Mouse (Mus musculus) monocyte, adult 2 months (primary cell): ENCODE data around the gene Prkch.

Experiments
- DNase-seq, 2 experiments: peaks; one replicate each; pipeline ENCODE4 v3.0.0; 2022; ENCODE audit warnings: low spot score in 2 of 2, low read depth in 1 of 2

The Prkch gene

DNA sequence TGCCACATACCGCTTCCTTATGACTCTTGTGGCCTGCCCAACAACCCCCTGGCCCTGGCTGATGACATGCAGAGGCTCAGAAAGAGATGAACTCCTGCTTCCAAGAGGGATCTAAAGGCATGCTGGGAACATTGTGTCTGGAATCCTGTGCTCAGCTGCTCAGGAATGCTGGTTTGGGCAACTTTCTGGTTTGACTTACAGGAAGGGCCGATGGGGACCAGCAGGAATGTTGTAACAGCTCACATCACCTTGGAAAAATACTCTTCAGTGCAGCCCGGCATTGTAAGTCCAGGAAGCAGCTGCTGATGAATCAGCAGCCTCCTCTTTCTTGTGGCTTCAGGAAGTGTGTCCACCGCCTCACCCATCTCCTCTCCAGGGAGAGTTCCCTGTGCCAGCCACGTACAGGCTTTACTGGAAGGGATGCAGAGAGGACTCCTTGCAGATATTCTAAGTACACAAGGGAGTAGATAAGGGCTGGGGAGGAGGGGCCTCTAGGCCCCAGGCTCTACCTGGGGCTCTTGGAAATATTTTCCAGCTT is 206.0 kb downstream of the Prkch start:
- DNase-seq = no peak

DNA sequence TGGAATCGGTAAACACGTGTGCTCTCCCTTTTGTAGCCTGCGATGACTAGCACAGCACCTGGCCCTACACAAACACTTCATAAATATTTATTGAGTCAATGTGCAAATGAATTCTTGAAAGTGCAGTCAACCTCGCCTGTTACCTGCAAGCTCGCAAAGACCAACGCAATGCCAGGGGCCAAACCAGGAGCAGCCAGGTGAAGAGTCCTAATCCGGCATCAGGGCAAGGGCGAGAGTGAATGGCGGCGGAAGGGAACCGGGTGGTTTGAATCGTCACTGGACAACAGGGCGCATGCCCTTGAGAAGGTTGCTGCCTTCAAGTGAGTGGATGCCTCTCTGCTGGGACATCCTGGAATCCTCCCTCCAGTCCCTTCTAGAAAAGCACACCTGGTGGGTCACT is 208.6 kb downstream of the Prkch start:
- DNase-seq = no peak

DNA sequence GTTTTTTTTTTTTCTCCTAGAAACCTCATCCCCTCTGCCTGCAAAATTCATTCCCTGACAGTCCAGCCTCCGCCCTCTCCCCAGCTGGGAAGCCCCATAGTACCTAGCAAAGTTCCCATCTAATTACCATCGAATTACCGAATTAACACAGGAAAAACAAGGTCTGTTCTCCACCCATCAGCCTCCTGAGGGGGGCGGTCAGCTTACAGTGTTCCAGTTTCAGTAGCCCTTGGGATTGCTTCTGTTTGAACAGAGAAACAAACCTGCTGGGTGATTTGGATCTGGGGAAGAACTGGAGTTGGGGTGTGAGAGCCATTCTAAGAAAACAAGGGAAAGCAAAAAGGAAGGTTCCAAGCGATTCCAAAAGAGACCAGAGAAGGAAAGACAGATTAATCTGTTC is 209.1 kb downstream of the Prkch start:
- no peak for DNase-seq

DNA sequence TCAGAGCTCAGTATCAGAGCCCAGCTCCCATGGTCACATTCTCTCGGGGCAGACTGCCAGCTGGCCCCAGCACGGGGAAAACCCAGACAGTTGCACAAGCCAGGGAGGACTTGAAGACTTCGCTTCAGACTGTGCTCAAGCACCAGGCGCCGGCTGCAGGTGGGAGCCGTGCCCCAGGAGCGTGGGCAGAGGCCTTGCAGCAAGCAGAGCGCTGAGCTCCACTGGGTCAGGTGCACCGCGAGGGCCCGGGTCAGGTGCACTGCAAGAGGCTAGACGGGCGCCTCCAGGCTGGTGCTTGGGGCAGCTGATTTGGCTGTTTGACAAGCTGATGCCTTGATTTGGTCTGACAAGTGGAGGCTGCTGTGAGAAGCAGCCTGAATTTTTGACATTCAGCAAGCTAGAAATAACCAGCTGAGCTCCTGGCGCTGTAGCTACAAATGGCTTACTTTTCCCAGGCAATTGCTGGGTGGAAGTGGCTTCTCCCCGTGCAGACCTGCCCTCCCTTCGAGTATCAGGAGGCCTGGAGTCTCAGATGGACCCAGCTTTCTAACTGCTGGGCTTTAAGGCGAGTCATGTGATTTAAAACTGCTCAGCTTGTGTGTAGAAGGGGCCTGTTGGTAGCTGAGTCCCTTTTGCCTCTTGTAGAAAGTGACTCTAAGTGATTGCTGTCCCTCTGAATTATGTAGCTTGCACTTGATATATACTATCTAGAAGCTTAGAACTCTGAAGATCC is 209.7 kb downstream of the Prkch start:
- DNase-seq = peak in 1 of 2 experiments; percentile 56

DNA sequence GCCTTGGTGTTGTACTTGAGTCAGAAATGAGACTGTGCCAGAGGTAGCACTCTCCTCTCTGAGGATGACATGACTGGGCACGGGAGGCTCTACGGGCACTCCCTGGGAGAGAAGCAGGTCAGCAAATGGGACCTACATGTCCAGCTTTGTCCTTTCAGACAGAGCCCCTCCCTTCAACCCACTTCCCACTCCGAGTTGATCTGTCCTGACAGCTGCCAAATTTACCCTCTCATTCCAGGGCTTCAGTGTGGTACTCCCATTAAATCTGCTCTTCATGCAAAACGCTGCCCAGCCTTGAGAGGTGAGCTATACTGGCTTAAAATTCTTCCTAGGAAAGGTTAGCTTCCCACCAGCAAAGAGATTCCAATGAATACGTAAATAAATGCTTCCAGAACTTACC is 215.1 kb downstream of the Prkch start:
- DNase-seq = no peak

DNA sequence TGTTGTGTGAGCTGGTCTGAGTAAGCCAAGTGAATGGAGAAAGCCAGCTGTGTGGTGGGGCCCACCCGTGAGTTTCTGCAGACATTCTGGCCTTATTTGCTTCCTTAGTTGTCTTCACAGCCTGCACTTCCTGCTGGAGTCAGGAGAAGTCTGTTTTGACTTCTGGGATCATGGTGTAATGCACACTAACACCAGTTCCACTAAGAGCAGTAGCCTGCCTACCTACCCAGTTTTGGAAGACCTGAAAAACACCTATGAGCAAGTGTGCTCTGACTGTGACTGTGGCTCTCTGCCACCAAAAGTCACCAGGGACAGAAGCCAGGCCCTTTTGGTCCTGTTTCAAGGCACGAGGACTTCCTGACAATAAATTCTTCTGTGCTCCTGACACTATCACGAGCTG is 216.3 kb downstream of the Prkch start:
- no peak for DNase-seq

DNA sequence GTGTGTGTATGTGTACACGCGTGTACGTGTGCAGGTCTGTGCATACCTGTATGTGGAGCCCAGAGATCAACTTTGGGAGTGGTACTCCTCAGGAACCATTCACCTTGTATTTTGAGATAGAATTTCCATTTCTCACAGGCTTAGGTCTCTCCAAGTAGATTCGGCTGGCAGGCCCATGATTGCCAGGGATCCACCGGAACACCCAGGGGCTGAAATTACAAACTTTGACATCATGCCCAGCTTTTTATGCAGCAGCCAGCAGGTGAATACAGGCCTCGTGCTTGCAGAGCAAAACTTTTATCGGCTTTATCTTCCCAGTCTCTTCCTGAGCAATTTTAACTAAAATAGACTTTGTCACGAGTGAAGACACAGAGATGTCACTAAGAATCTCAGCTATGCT is 217.2 kb downstream of the Prkch start:
- DNase-seq = no peak

DNA sequence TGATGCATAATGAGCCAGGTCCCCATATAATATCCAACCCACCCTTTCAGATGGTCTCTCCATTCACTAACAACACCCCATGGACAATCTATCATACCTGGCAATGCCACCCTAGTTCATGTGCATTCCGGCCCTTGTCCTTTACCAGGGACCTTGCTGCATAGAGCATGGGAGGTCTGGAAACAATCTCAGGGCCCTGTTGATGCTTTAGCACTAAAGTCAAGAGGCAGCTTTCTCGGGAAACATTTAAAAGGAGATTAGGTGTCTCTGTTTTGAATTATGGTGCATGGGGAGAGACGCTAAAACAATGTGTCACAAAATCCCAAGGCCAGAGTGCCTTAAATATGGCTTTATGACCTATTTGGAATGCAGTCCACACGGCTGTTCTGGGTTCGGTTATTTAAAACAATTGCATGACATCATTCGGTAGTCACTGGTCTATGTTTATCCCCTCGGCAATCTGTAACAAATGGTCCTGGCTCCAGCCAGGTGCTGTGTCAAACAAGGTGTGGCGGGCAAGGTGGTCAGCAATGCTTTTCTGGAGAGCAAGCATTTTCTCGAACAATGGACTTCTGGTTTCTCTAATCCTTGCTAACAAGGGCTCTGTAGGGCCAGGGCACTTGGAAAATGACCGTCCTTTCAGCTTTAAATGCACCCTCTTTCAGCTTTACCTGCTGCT is 217.9 kb downstream of the Prkch start:
- DNase-seq = no peak

DNA sequence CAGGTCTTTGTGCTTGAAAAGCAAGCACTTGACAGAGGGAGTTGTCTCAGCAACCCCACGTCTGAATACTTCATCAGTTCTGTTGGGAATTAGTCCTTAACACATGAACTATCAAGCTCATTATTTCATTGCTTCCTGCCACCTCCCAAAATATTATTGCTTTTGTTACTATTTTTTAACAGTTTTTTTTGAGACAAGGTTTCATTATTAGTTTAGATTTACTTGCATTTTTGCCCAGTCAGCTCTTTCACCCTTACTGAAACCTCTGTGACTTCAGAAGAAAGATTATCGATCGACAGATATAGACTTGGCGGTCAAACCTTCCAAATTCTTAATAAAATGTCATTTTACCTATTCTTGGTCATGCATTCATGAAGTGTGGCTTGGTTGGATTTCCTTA is 219.3 kb downstream of the Prkch start:
- DNase-seq = no peak

DNA sequence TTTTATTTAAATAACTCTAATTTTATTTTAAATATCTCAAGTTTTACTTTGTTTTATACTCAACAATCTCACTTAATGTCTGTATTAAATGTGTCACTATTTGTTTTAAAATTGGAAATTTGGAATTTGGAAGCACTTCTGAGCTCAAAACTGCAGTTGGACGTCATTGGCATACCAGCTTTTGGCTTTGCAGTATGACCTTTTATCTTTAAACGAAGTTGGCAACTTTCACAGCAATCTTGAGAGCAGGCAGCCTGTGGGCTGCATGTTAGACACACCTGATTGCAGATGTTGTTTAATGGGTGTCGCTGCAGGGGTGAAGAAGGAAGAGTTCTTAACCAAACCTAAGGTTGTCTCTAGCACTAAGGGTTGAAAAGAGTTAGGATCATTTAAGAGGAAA is 220.9 kb downstream of the Prkch start:
- no peak for DNase-seq

DNA sequence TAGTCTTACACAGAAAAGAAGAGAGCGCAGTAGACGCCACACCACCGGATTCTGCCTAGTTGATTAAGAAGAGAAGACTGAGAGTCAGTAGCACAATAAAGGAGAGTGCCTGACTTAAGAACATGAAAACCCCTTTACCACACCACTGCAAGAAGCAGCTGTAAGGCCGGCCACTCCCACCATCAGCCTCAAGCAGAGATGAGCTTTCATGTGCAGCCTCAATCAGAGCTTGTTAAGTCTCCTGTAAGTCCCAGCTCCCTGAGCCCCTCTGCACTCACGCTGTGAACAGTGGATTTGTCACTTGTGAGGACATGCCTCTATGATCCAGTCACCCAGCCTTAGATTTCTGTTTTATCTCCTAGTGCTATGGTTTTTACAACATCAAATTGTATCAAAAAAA is 221.4 kb downstream of the Prkch start:
- DNase-seq = no peak

DNA sequence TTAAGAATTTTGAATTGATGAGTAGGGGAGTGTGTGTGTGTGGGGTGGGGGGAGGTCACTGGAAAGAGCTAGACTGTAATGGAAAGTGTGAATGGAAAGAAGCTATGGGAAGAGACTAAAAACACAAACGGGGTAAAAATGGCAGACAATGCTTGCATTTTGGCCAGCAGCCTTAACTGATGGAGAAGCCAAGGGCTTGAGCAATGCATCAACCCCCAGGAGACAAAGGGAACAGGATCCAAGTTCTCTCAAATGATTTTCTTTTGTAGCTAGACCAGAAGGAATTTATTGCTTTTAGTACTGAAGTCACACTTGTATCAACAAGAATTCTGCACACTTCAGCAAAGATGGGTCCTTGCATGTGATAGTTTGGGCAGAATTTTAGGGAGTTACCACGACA is 222.6 kb downstream of the Prkch start:
- DNase-seq = no peak

DNA sequence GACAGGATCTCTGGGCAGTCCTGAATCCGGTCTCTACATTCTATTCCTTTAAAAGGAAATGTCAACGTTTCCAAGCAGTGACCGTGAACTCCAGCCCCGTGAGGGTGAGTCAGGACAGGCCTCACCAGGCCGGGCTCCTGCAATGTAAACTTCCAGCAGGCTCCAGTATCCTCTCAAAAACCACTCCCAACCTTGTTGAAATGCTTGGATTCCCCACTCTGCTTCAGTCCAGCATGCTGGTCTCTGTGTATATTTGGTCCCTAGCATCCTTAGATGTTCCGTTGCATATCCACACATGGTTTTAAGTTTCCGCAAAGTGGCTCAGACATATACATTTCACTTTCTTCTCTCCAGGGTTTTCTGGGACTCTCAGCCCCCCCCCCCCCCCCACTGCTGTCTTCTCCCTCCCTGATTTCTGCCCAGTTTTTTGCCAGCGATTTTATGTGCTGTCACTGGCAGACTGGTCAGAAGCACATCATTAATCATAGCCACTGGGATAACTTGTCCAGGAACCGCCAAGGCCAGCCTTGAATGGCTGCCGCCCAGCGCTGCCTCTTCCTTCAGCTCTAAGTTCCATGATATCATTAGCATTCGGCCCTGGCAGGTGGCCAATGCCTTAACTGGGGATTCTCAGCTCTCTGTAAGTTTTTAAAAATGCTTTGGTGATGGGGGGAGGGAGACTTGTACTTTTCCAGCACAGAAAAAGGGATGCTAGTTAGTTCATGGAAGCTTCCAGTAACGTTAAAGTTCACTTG is 225.6 kb downstream of the Prkch start:
- DNase-seq = no peak

DNA sequence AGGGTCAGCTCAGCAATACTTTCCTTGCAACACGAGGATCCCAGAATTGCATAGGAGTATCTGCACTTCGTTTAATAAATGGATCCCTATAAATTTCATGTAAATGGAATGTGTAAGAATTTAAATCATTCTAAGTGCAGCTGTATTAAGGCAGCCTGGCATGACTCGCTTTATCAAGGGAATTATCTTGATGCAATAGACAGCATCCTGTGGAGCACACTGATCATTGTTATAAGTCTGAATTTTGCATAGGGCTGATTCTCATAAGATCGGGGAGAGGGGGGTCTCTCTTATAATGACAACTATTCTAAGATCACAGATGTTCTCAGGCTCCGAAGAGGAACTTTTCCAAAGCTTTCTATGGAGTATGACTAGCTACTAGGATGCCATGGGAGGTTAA is 226.3 kb downstream of the Prkch start:
- DNase-seq = no peak

DNA sequence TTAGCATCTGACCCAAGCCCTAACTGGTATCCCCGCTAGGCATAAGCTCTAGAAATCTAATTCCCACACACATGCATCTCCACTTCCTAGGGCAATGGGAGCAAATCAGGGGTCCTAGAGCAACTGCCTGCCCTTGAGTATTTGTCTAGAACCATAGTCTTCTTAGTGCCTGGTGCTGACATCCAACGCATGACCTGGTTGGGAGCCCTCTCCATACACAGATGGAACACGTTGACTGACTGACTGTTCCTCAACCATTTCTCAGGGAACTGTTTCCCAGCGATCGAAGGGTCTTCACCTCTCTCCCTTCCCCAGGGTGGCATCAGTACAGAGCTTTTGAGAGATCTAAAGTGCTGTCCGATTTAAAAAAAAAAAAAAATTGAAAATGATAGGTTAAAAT is 227.6 kb downstream of the Prkch start:
- no peak for DNase-seq

DNA sequence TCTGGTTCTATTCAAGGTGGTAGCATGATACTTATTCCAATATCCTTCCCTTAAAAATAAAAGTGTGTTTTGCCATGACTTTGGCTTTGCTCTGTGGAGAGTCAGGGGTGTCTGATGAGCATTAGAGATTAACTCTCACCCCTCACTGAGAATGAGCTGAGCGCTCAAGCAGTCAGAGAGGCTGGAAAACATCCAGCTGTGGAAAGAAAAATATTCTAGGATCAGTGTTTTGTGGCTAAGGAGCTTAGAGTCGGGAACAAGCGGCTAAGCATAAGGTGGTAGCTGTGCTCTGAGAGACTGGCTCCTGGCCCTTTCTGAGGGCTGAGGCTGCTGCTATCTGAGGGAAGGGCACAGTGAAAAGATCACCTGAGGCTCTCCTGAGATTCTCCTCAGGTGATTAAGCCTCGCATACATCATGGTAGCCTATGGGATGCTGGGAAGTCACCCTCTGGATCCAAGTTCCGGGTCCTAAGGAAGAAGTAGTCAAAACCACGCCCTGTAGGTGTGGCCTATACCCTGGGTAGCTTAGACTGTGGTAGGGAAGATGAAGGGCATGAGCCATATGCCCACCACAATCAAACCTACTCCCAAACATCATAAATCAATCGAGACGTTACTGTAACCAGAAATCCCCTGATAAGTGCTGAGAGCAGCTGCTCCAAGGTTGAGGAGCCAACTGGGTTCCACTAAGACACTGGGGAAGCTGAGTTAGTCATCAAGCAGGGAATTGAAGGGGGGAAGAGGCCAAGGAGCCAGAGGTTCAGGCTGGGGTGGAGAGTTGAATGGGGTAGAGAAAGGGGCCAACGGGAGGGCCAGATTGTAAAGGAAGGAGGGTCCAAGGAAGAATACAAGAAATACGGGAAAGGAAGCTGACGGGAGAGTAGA is 228.7 kb downstream of the Prkch start:
- no peak for DNase-seq

DNA sequence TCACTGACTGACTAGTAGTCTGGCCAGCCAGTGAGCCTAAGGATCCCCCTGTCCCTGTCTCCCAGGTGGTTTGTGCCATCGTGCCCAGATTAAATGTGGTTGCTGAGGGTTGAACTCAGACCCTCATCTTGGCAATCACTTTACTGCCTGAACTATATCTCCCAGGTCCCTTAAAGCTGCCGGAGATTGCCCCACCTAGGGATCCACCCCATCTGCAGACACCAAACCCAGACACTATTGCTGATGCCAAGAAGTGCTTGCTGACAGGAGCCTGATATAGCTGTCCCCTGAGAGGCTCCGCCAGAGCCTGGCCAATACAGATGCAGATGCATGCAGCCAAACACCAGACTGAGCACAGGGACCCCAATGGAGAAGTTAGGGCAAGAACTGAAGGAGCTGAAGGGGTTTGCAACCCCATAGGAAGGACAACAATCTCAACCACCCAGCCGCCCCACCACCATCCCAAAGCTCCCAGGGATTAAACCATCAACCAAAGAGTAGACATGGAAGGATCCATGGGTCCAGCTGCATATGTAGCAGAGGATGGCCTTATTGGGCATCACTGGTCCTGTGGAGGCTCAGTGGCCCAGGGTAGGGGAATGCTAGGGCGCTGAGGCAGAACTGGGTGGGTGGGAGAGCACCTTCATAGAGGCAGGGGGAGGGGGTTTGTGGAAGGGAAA is 229.6 kb downstream of the Prkch start:
- no peak for DNase-seq

DNA sequence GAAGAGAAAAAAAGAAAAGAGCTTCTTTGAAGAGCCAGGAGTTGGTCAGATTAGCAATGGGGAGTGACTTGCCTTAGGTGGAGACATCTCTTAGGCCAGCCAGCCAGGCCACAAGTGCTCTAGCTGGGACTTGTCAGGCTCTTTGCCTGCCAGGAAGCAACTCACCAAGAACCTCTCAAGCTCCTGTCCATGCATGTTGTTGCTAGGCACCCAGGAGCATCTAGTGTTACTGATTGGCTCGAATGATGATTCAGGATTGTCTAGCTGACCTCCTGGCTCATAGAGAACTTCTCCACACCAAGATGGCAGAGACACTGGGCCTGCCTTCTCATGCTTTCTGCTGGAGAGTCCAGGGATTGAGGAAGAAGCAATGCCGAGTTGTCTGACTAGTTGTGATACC is 230.3 kb downstream of the Prkch start:
- no peak for DNase-seq

DNA sequence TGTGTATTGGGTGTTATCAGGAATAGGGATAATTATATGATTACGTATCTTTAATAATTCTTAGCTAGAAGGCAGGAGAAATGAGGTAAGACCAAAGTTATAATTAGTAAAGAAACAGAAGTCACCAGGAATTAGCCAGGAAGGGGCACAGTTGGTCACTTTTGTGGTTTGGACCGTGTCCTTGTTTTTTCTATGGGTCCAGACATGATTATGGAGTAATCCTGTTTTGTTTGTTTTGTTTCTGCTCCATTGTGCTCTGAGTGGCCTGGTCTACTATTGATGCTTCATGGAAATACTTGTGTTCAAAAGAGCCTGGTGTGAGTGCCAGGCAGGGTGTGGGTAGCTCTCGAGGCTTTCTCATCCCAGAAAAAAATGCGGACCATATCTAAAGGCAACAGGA is 230.9 kb downstream of the Prkch start:
- DNase-seq = no peak

DNA sequence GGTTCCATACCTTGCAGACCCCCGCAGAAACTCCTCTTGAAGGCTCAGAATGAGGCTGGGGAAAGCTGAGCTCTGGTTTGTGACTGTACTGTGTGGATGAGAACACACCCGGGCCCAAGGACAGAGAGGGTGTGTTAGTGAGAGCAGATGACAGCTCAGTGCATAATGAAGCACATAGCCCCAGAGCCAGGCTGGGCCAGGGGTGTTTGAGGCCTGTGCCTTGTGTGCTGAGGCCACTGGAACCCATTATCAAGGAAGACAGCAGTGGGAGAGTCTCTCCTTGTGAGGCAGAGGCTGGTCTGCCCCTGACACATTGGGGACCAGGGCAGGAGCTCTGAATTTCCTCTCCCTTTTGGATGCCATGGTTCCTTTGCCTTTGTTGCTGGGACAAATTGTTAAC is 231.3 kb downstream of the Prkch start:
- no peak for DNase-seq

DNA sequence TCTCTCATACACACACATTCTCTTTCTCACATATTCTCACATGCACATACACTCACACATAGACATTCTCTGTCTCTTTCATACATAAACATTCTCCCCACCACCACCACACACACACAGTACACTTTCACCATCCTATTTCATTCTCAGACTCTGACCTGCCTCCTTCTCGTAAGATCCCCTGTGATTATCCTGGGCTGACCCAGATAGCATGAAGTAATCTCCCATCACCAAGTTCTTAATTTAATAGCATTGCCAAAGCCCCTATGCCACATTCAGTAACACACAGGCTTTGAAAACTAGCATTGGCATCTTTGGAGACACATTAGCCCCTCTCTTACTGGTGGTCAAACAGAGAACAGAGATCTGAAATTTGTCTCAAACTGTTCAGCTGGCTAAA is 232.3 kb downstream of the Prkch start:
- DNase-seq = no peak
